Mouse (Mus musculus) heart, postnatal 0 days (tissue): Measurements from ENCODE around the gene Sh3d19. TPM values are rescaled to one million over a fixed set of nuclear protein-coding genes. Genes with fewer than 3 reads are reported as not detected.

ENCODE experiments used
- ATAC-seq: fragments of 200-750 bp; cut with Nextera tagmentation; 2 replicates; pipeline ENCODE4 v1.8.0; 2017; ENCODE audit warnings: low read depth, moderate number of reproducible peaks, moderate library complexity; ENCODE audit not compliant: insufficient read depth
- DNase-seq: peaks from one replicate; pipeline ENCODE4 v3.0.0-alpha.2; 2016; ENCODE audit warnings: low spot score
- H3K27ac ChIP-seq: fragments of 300-500 bp; sonication (generic); 2 replicates; pipeline ENCODE4 v1.5.1; 2014; ENCODE audit warnings: low read depth, mild to moderate bottlenecking
- H3K27me3 ChIP-seq: fragments of 300-500 bp; sonication (generic); 2 replicates; pipeline ENCODE4 v1.6.1; 2014; ENCODE audit warnings: low read length, mixed read lengths; ENCODE audit not compliant: control insufficient read depth, insufficient read depth
- H3K36me3 ChIP-seq: fragments of 300-500 bp; sonication (generic); replicated peaks from 2 replicates; pipeline ENCODE4 v1.6.1; 2014; ENCODE audit warnings: low read length, mixed read lengths; ENCODE audit not compliant: control insufficient read depth, insufficient read depth
- H3K4me1 ChIP-seq: fragments of 300-500 bp; sonication (generic); 2 replicates; pipeline ENCODE4 v1.6.1; 2014; ENCODE audit warnings: antibody characterized with exemption; ENCODE audit not compliant: control insufficient read depth, insufficient read depth
- H3K4me2 ChIP-seq: fragments of 300-500 bp; sonication (generic); 2 replicates; pipeline ENCODE4 v1.6.1; 2014; ENCODE audit warnings: low read depth, mild to moderate bottlenecking, low read length, moderate library complexity
- H3K4me3 ChIP-seq: fragments of 300-500 bp; sonication (generic); 2 replicates; pipeline ENCODE4 v1.5.1; 2014; ENCODE audit warnings: low read depth, low read length
- H3K9ac ChIP-seq: fragments of 300-500 bp; sonication (generic); replicated peaks from 2 replicates; pipeline ENCODE4 v1.6.1; 2014; ENCODE audit warnings: low read depth, low read length, mixed read lengths
- H3K9me3 ChIP-seq: fragments of 300-500 bp; sonication (generic); replicated peaks from 2 replicates; pipeline ENCODE4 v1.6.1; 2016; ENCODE audit warnings: low read length; ENCODE audit not compliant: control insufficient read depth
- CTCF ChIP-seq: IDR thresholded peaks from 2 replicates; pipeline ENCODE4 v1.5.1; 2016; ENCODE audit warnings: antibody characterized with exemption, control low read depth, low read depth
- EP300 ChIP-seq: IDR thresholded peaks from 2 replicates; pipeline ENCODE4 v1.6.1; 2016; ENCODE audit warnings: antibody characterized with exemption, low read depth
- WGBS: fragments of 180-500 bp; shearing (Covaris S2); extraction: QIAGEN DNeasy Blood & Tissue Kit; methylation state at CpG from one replicate; pipeline ENCODE4 v1.1.7; 2014; 5-methylcytosine and 5-hydroxymethylcytosine counted together
- polyA plus RNA-seq: library from polyadenylated mRNA; unstranded; fragments of >200 nt; fragmentation: Nextera tagmentation; extraction: Ambion mirVana; gene quantifications from 2 replicates; pipeline ENCODE4 v1.2.1, GENCODE M21; 2015
- total RNA-seq: library from RNA; depleted of rRNA; stranded (reverse); fragments of >200 nt; gene quantifications from 2 replicates; pipeline ENCODE4 v1.2.3, GENCODE M21; 2014; ENCODE audit warnings: low replicate concordance

Gene Sh3d19
- total and polyA plus RNA-seq, 2 experiments from 2014 or later: 7.4 to 52.6 TPM

- 40% methylated on average over 5 of the region's 5 CpGs for WGBS
- H3K27me3 ChIP-seq: no peaks in the 10 kb centered on the region
- no peak overlapping the region for H3K4me2 ChIP-seq
- ATAC-seq (peak; percentile 44; the same call in 1 of the 2 replicates), DNase-seq (no peak)
- no peak for TF ChIP-seq EP300
- no peak for TF ChIP-seq CTCF
- H3K27ac ChIP-seq: peak overlapping the region; percentile 26; the same call in 1 of the 2 replicates
- H3K4me1 ChIP-seq: 0 out of 2 replicates have a peak, but pooled peaks cover 3% of the 10 kb centered on the region
- H3K36me3 ChIP-seq: no peaks in the 10 kb centered on the region
- no peak overlapping the region for H3K9ac ChIP-seq
- H3K4me3 ChIP-seq: no peak overlapping the region
- no peaks in the 10 kb centered on the region for H3K9me3 ChIP-seq
Observed at GRCm38 (mm10) chr3:85928140-85928611, 42.7 kb upstream of the Sh3d19 start.

- no peak overlapping the region for H3K9ac ChIP-seq
- ATAC-seq (0 out of 2 replicates have a peak, but pooled peaks have one; percentile 49), DNase-seq (peak; percentile 23)
- WGBS: 57% methylated on average over 5 of the region's 5 CpGs
- TF ChIP-seq EP300 (no peak), CTCF (no peak)
- H3K4me3 ChIP-seq: no peak overlapping the region
- no peaks in the 10 kb centered on the region for H3K9me3 ChIP-seq
- no peaks in the 10 kb centered on the region for H3K27me3 ChIP-seq
- no peak overlapping the region for H3K4me2 ChIP-seq
- no peak overlapping the region for H3K27ac ChIP-seq
- H3K36me3 ChIP-seq: no peaks in the 10 kb centered on the region
- H3K4me1 ChIP-seq: 0 out of 2 replicates have a peak, but pooled peaks cover 3% of the 10 kb centered on the region
Observed at GRCm38 (mm10) chr3:85929711-85930110, 41.2 kb upstream of the Sh3d19 start.

- Histone ChIP-seq H3K27ac (no peak overlapping the region), H3K9ac (no peak overlapping the region), H3K4me2 (no peak overlapping the region), H3K27me3 (no peaks in the 10 kb centered on the region), H3K9me3 (no peaks in the 10 kb centered on the region), H3K36me3 (no peaks in the 10 kb centered on the region), H3K4me1 (0 out of 2 replicates have a peak, but pooled peaks cover 3% of the 10 kb centered on the region), H3K4me3 (no peak overlapping the region)
- WGBS: 82% methylated on average over 11 of the region's 11 CpGs
- DNase-seq (no peak), ATAC-seq (no peak)
- TF ChIP-seq EP300: no peak
- no peak for TF ChIP-seq CTCF
Observed at GRCm38 (mm10) chr3:85930671-85931255, 40.1 kb upstream of the Sh3d19 start.

- WGBS: 83% methylated on average over 6 of the region's 6 CpGs
- Histone ChIP-seq H3K4me1 (0 out of 2 replicates have a peak, but pooled peaks cover 3% of the 10 kb centered on the region), H3K4me2 (no peak overlapping the region), H3K4me3 (no peak overlapping the region), H3K27me3 (no peaks in the 10 kb centered on the region), H3K27ac (no peak overlapping the region), H3K9me3 (0 out of 2 replicates have a peak, but pooled peaks cover under 1% of the 10 kb centered on the region), H3K36me3 (no peaks in the 10 kb centered on the region), H3K9ac (no peak overlapping the region)
- no peak for TF ChIP-seq EP300
- TF ChIP-seq CTCF: no peak
- DNase-seq (no peak), ATAC-seq (no peak)
Observed at GRCm38 (mm10) chr3:85931859-85932258, 39.0 kb upstream of the Sh3d19 start.

- H3K4me3 ChIP-seq: no peak overlapping the region
- 83% methylated on average over 5 of the region's 5 CpGs for WGBS
- no peak for TF ChIP-seq EP300
- TF ChIP-seq CTCF: no peak
- no peak overlapping the region for H3K27ac ChIP-seq
- DNase-seq: no peak
- H3K27me3 ChIP-seq: no peaks in the 10 kb centered on the region
- H3K4me2 ChIP-seq: no peak overlapping the region
- H3K4me1 ChIP-seq: no peaks in the 10 kb centered on the region
- H3K9ac ChIP-seq: no peak overlapping the region
- 0 out of 2 replicates have a peak, but pooled peaks cover 3% of the 10 kb centered on the region for H3K9me3 ChIP-seq
- ATAC-seq: no peak
- H3K36me3 ChIP-seq: no peaks in the 10 kb centered on the region
Observed at GRCm38 (mm10) chr3:85933586-85933985, 37.3 kb upstream of the Sh3d19 start.
